Comparison of ENCODE assay signal across 8 mouse cellular contexts in the genomic region with DNA sequence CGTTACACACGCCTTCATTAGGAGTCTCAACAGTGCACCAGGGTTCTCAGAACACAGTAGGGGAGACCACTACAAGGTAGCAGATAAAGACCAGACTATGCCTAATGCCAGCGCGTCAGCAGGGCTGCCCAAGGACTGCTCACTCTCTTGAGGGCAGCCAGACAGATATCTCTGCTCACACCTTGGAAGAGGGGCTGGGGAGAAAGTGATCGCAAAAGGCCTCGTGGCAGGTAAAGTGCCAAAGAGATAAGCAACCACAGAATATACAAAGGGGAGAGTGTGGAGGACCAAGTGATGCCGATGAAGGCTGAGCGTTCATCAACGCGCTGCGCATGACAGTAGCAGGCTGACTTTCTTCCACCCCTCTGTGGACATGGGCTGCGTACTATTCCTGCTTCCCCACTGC. TPM values are rescaled to one million over a fixed set of nuclear protein-coding genes. Genes with fewer than 3 reads are reported as not detected.
DNase-seq lines count a peak whose midpoint lies in the region; ATAC-seq and TF ChIP-seq lines count a peak whose summit lies in the region.

No protein-coding gene starts in this region.

- intact Hi-C loops in heart, adult 2 months (cut with DNase I), result loop anchor here (2.0 kb wide), 3 partner anchors 30 to 192 kb away; a partner anchor contains a TSS
- intact Hi-C loops in left cerebral cortex, postnatal 4 days (cut with DNase I), result loop anchor here (10.0 kb wide), 1 partner anchor 160 kb away; a partner anchor contains a TSS
- intact Hi-C loops in left cerebral cortex, postnatal 14 days (cut with DNase I), result loop anchor here (2.0 kb wide), 1 partner anchor 158 kb away; a partner anchor contains a TSS

- no peak for DNase-seq in heart, adult 2 months
- no peak for DNase-seq in heart, adult 9 months (ENCODE audit: low spot score in 2 of 2)
- DNase-seq in MEL (ENCODE audit: low read depth, low spot score), result peak; percentile 65
- DNase-seq in right cerebral cortex, postnatal 14 days, result no peak
- DNase-seq in left cerebral cortex, postnatal 4 days, result no peak
- DNase-seq in left cerebral cortex, postnatal 14 days (ENCODE audit: low spot score in 2 of 2), result no peak

- H3K9ac ChIP-seq in heart, adult 2 months (ENCODE audit: low read depth, low read length), result peak overlapping the region; percentile 87
- peak overlapping the region; percentile 78 for H3K9ac ChIP-seq in MEL (ENCODE audit: control insufficient read depth, low read depth, low read length, poor library complexity, severe bottlenecking)

- peak overlapping the region; percentile 79 for H3K27ac ChIP-seq in heart, adult 2 months
- H3K27ac ChIP-seq in MEL (ENCODE audit: control insufficient read depth, low read depth, low read length) (peak overlapping the region; percentile 76), macrophage (peak overlapping the region; percentile 54)

- no peaks in the 10 kb centered on the region for H3K27me3 ChIP-seq in heart, adult 2 months (ENCODE audit: control insufficient read depth, insufficient read depth, low read length)
- H3K27me3 ChIP-seq in MEL (ENCODE audit: control insufficient read depth in 1 of 2, insufficient read depth in 2 of 2, low read length in 2 of 2), result no peaks in the 10 kb centered on the region

- 20% methylated on average over 12 of the region's 12 CpGs for WGBS in heart, adult 2 months
- WGBS in macrophage (ENCODE audit: missing documents), result 40% methylated on average over 12 of the region's 12 CpGs

- peaks cover 4% of the 10 kb centered on the region for H3K4me1 ChIP-seq in heart, adult 2 months (ENCODE audit: control insufficient read depth, insufficient read depth, low read length)
- H3K4me1 ChIP-seq in MEL (ENCODE audit: control insufficient read depth in 1 of 2, insufficient read depth in 2 of 2, low read length in 2 of 2), result peaks cover 2 to 18% of the 10 kb centered on the region in 2 experiments; a peak in 3 of 4 replicates

- H3K36me3 ChIP-seq in heart, adult 2 months (ENCODE audit: control insufficient read depth, insufficient read depth, low read length), result no peaks in the 10 kb centered on the region
- peaks cover 0 to 6% of the 10 kb centered on the region in 2 experiments; a peak in 1 of 4 replicates for H3K36me3 ChIP-seq in MEL (ENCODE audit: control insufficient read depth in 1 of 2, insufficient read depth in 2 of 2, low read length in 2 of 2)
- H3K36me3 ChIP-seq in macrophage (ENCODE audit: inconsistent target), result peaks cover 24% of the 10 kb centered on the region; the same call in 1 of the 2 replicates

- ATAC-seq in granulocyte monocyte progenitor cell, adult 5-6 weeks (replicated peaks; ENCODE audit: poor library complexity, severe bottlenecking), result peak; percentile 42; the same call in 1 of the 2 replicates

- no peaks in the 10 kb centered on the region for H3K79me2 ChIP-seq in heart, adult 2 months (replicated peaks; ENCODE audit: control insufficient read depth, insufficient read depth, low read length)
- peaks cover 16% of the 10 kb centered on the region for H3K79me2 ChIP-seq in MEL (ENCODE audit: control insufficient read depth, insufficient read depth, low read length, poor library complexity)
- peaks cover 11% of the 10 kb centered on the region; the same call in 1 of the 2 replicates for H3K79me2 ChIP-seq in macrophage (ENCODE audit: inconsistent target)

- H3K9me3 ChIP-seq in MEL (replicated peaks; ENCODE audit: insufficient read depth, low read length), result no peaks in the 10 kb centered on the region

- no peak for TF ChIP-seq RAD21 in MEL (IDR thresholded peaks at IDR 0.05; ENCODE audit: low read depth, low read length)

- no peak for TF ChIP-seq EP300 in heart, adult 2 months (IDR thresholded peaks at IDR 0.05; ENCODE audit: insufficient read depth, low read depth, low read length)
- TF ChIP-seq EP300 in MEL (IDR thresholded peaks at IDR 0.05; ENCODE audit: low read depth in 1 of 2, low read length in 2 of 2), result peak in 1 of 2 experiments; percentile 43; a peak in 1 of 4 replicates

- peak overlapping the region; percentile 76 for H3K4me3 ChIP-seq in heart, adult 2 months
- peak overlapping the region; percentile 83 to 84 for H3K4me3 ChIP-seq in MEL (ENCODE audit: control insufficient read depth in 1 of 2, insufficient read depth in 1 of 2, low read depth in 2 of 2, low read length in 2 of 2)
- H3K4me3 ChIP-seq in macrophage (ENCODE audit: inconsistent target), result peak overlapping the region; percentile 93

- TF ChIP-seq CTCF in heart, adult 2 months (IDR thresholded peaks at IDR 0.05), result no peak
- no peak for TF ChIP-seq CTCF in MEL (IDR thresholded peaks at IDR 0.05 in 2 of 3, conservative IDR thresholded peaks at IDR 0.05 in 1 of 3; ENCODE audit: control insufficient read depth in 1 of 3, insufficient read depth in 1 of 3, low read depth in 2 of 3, low read length in 3 of 3, poor library complexity in 1 of 3, severe bottlenecking in 1 of 3)

- no peak for TF ChIP-seq POLR2A in heart, adult 2 months (IDR thresholded peaks at IDR 0.05; ENCODE audit: insufficient read depth, low read depth, low read length)
- TF ChIP-seq POLR2A in MEL (IDR thresholded peaks at IDR 0.05; ENCODE audit: control insufficient read depth in 1 of 2, insufficient read depth in 1 of 2, low read depth in 1 of 2, low read length in 2 of 2, poor library complexity in 1 of 2), result no peak

RNA-seq across cellular contexts. Expression of a gene that starts 0.6 kb away (rescaled TPM):
- total RNA-seq in heart, adult 2 months (2021), result 1 to 10 TPM; 3.6 to 3.7 TPM
- 6.5 and 8.7 TPM in 2 replicates for polyA plus RNA-seq in heart, adult 2 months (2012; rRNA removed)
- 21.2 and 28.8 TPM in 2 replicates for total RNA-seq in MEL (2012; rRNA removed)
- polyA plus RNA-seq in MEL (2012; ENCODE audit: insufficient read depth in 1 of 2, insufficient read length in 2 of 2, low read depth in 1 of 2, low replicate concordance in 2 of 2, missing spikeins in 1 of 2) (10 to 100 TPM in 1 of 2 experiments, not detected in 1; 32.0 TPM), macrophage (2018) (2.5 to 6.5 TPM (median 6.3 TPM) in 3 replicates)
- 3.0 and 13.8 TPM in 2 replicates for total RNA-seq in granulocyte monocyte progenitor cell, adult 5-6 weeks (2014; fragmentation: Nextera tagmentation)
- total RNA-seq in granulocyte monocyte progenitor cell, adult 5-6 weeks (2017), result 6.8 and 11.0 TPM in 2 replicates
- total RNA-seq in macrophage (2018; cell fraction: chromatin; rRNA removed), result 10 to 100 TPM in 25 of 26 experiments, 1 to 10 TPM in 1; 9.0 to 32.1 (median 20.1) TPM
- total RNA-seq in macrophage (2018; cell fraction: cytosol; rRNA removed), result 1 to 10 TPM; 2.1 to 7.6 (median 5.3) TPM
- 10 to 100 TPM in 18 of 26 experiments, 1 to 10 TPM in 8; 6.9 to 19.7 (median 12.0) TPM for total RNA-seq in macrophage (2018; cell fraction: nucleus; rRNA removed)
- total RNA-seq in left cerebral cortex, postnatal 4 days (2021), result 10 to 100 TPM; 15.8 to 15.9 TPM
- total RNA-seq in left cerebral cortex, postnatal 14 days (2021), result 10 to 100 TPM; 10.5 to 12.1 TPM

RNA-seq across cellular contexts. Expression of a gene that starts 8.1 kb away (rescaled TPM):
- total RNA-seq in heart, adult 2 months (2021), result not detected
- not detected in 2 replicates for polyA plus RNA-seq in heart, adult 2 months (2012; rRNA removed)
- not detected in 2 replicates for total RNA-seq in MEL (2012; rRNA removed)
- polyA plus RNA-seq in MEL (2012; ENCODE audit: insufficient read depth in 1 of 2, insufficient read length in 2 of 2, low read depth in 1 of 2, low replicate concordance in 2 of 2, missing spikeins in 1 of 2) (not detected), macrophage (2018) (not detected in 3 replicates)
- not detected in 2 replicates for total RNA-seq in granulocyte monocyte progenitor cell, adult 5-6 weeks (2014; fragmentation: Nextera tagmentation)
- not detected in 2 replicates for total RNA-seq in granulocyte monocyte progenitor cell, adult 5-6 weeks (2017)
- not detected for total RNA-seq in macrophage (2018; cell fraction: chromatin; rRNA removed)
- not detected for total RNA-seq in macrophage (2018; cell fraction: cytosol; rRNA removed)
- total RNA-seq in macrophage (2018; cell fraction: nucleus; rRNA removed), result not detected
- total RNA-seq in left cerebral cortex, postnatal 4 days (2021), result under 1 TPM in 1 of 2 experiments, not detected in 1; 0.42 TPM
- total RNA-seq in left cerebral cortex, postnatal 14 days (2021), result under 1 TPM in 1 of 2 experiments, not detected in 1; 0.29 TPM

RNA-seq across cellular contexts. Expression of a gene that starts 29.4 kb away (rescaled TPM):
- not detected for total RNA-seq in heart, adult 2 months (2021)
- polyA plus RNA-seq in heart, adult 2 months (2012; rRNA removed), result 0.12 and 0.39 TPM in 2 replicates
- total RNA-seq in MEL (2012; rRNA removed), result 0.36 and 0.54 TPM in 2 replicates
- polyA plus RNA-seq in MEL (2012; ENCODE audit: insufficient read depth in 1 of 2, insufficient read length in 2 of 2, low read depth in 1 of 2, low replicate concordance in 2 of 2, missing spikeins in 1 of 2) (under 1 TPM in 1 of 2 experiments, not detected in 1; 0.19 TPM), macrophage (2018) (not detected in 3 replicates)
- total RNA-seq in granulocyte monocyte progenitor cell, adult 5-6 weeks (2014; fragmentation: Nextera tagmentation), result not detected in 2 replicates
- 0.13 TPM in 1 of 2 replicates, not detected in the other for total RNA-seq in granulocyte monocyte progenitor cell, adult 5-6 weeks (2017)
- total RNA-seq in macrophage (2018; cell fraction: chromatin; rRNA removed), result not detected
- not detected for total RNA-seq in macrophage (2018; cell fraction: cytosol; rRNA removed)
- not detected for total RNA-seq in macrophage (2018; cell fraction: nucleus; rRNA removed)
- under 1 TPM; 0.26 to 0.52 TPM for total RNA-seq in left cerebral cortex, postnatal 4 days (2021)
- total RNA-seq in left cerebral cortex, postnatal 14 days (2021), result under 1 TPM; 0.11 to 0.20 TPM

RNA-seq across cellular contexts. Expression of a gene that starts 29.4 kb away (rescaled TPM):
- 10 to 100 TPM; 17.6 to 20.4 TPM for total RNA-seq in heart, adult 2 months (2021)
- polyA plus RNA-seq in heart, adult 2 months (2012; rRNA removed), result 11.9 and 15.6 TPM in 2 replicates
- total RNA-seq in MEL (2012; rRNA removed), result 32.3 and 37.1 TPM in 2 replicates
- polyA plus RNA-seq in MEL (2012; ENCODE audit: insufficient read depth in 1 of 2, insufficient read length in 2 of 2, low read depth in 1 of 2, low replicate concordance in 2 of 2, missing spikeins in 1 of 2) (10 to 100 TPM; 29.4 to 46.3 TPM), macrophage (2018) (22.6 to 36.4 TPM (median 30.2 TPM) in 3 replicates)
- total RNA-seq in granulocyte monocyte progenitor cell, adult 5-6 weeks (2014; fragmentation: Nextera tagmentation), result 23.8 and 29.1 TPM in 2 replicates
- 34.7 and 50.2 TPM in 2 replicates for total RNA-seq in granulocyte monocyte progenitor cell, adult 5-6 weeks (2017)
- total RNA-seq in macrophage (2018; cell fraction: chromatin; rRNA removed), result 10 to 100 TPM in 23 of 26 experiments, 1 to 10 TPM in 3; 7.0 to 30.4 (median 16.2) TPM
- 10 to 100 TPM; 29.3 to 49.0 (median 38.2) TPM for total RNA-seq in macrophage (2018; cell fraction: cytosol; rRNA removed)
- total RNA-seq in macrophage (2018; cell fraction: nucleus; rRNA removed), result 10 to 100 TPM; 15.4 to 41.9 (median 31.0) TPM
- total RNA-seq in left cerebral cortex, postnatal 4 days (2021), result 100 to 1,000 TPM; 103 to 107 TPM
- 10 to 100 TPM; 42.3 to 47.2 TPM for total RNA-seq in left cerebral cortex, postnatal 14 days (2021)

RNA-seq across cellular contexts. Expression of a gene that starts 31.1 kb away (rescaled TPM):
- under 1 TPM; 0.05 to 0.23 TPM for total RNA-seq in heart, adult 2 months (2021)
- 0.33 and 0.41 TPM in 2 replicates for polyA plus RNA-seq in heart, adult 2 months (2012; rRNA removed)
- not detected in 2 replicates for total RNA-seq in MEL (2012; rRNA removed)
- polyA plus RNA-seq in MEL (2012; ENCODE audit: insufficient read depth in 1 of 2, insufficient read length in 2 of 2, low read depth in 1 of 2, low replicate concordance in 2 of 2, missing spikeins in 1 of 2), result not detected
- not detected in 2 replicates for total RNA-seq in granulocyte monocyte progenitor cell, adult 5-6 weeks (2014; fragmentation: Nextera tagmentation)
- total RNA-seq in granulocyte monocyte progenitor cell, adult 5-6 weeks (2017), result not detected in 2 replicates
- total RNA-seq in macrophage (2018; cell fraction: chromatin; rRNA removed), result not detected
- total RNA-seq in macrophage (2018; cell fraction: cytosol; rRNA removed), result not detected
- total RNA-seq in macrophage (2018; cell fraction: nucleus; rRNA removed), result not detected
- polyA plus RNA-seq in macrophage (2018), result not detected in 3 replicates
- not detected for total RNA-seq in left cerebral cortex, postnatal 4 days (2021)
- total RNA-seq in left cerebral cortex, postnatal 14 days (2021), result 1 to 10 TPM; 2.2 to 2.4 TPM
